Mouse (Mus musculus): Measurements from ENCODE around the gene Zfp692.

- TF ChIP-seq TAL1 (conservative IDR thresholded peaks at IDR 0.05; ENCODE audit: low read depth, low read length) (no peak), GATA1 (IDR thresholded peaks at IDR 0.05; ENCODE audit: borderline replicate concordance, low read length) (no peak), CTCF (IDR thresholded peaks at IDR 0.05; ENCODE audit: low read depth, low read length) (no peak), POLR2AphosphoS5 (IDR thresholded peaks at IDR 0.05; ENCODE audit: insufficient replicate concordance, low read depth, low read length) (no peak), GATA2 (IDR thresholded peaks at IDR 0.05; ENCODE audit: borderline replicate concordance, low read depth, low read length) (no peak)
Measured at GRCm38 (mm10) chr11:58292791-58293190, 14.1 kb upstream of the Zfp692 start.

All from G1E (cell line).